Mouse (Mus musculus) gastrocnemius, postnatal 25 days (tissue): Measurements from ENCODE around the gene Gm4707. TPM values are rescaled to one million over a fixed set of nuclear protein-coding genes. Genes with fewer than 3 reads are reported as not detected.
"Not testable (repeated sequence)": the region's sequence is repeated elsewhere in the genome, so short reads cannot be mapped to it uniquely, and the experiment has no call there.

Source experiments
- DNase-seq: peaks from one replicate; pipeline ENCODE4 v3.0.0; 2022
- total RNA-seq, 2 experiments: library from RNA; stranded (reverse); gene quantifications; 1 replicate in 1 of 2; 2 replicates in 1 of 2; pipeline ENCODE4 v1.2.3; 2021

Gene Gm4707
- total RNA-seq, 2 experiments from 2014 or later = 0.74 to 0.96 TPM

GRCm38 (mm10) chr17:71444126-71444525 is 15.6 kb downstream of the Gm4707 start:
- DNase-seq = no peak

DNA sequence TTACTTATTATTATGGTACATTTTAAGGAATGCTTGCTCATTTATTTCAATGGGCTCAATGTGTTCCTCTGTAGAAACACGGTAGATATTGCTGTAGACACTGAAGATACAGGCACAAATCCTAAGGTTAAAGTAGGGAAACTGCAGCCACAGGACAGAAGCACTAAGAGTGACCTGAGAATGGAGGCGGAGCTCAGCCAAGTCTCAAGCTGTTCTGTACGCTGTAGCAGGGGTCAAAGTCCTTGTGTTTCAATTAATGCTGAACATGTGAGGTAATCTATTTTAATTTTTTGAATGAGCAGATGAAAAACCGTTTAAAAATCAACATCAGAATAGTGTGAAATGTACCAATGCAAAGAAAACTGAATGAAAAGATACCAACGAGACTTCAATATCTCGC is 16.4 kb downstream of the Gm4707 start:
- no peak for DNase-seq

DNA sequence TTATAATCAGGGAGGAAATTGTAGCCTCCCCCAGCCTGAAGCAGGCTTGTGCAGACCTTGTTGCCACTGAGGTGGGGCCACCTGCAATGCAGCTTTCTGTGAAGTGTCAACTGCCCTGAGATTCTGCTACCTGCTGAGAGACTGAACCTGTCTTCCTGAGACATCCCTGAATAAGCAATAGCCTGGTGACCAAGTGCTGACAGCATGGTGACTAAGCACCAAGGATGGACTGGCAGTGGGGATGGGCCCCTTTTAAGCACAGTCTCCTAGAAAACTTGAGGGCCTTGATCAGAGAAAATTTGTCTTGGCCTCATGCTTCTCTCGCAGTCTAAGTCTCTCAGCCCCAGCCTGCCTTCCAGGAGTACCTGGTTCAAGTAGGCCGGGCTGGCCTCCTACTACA is 37.2 kb downstream of the Gm4707 start:
- not testable (repeated sequence) for DNase-seq

DNA sequence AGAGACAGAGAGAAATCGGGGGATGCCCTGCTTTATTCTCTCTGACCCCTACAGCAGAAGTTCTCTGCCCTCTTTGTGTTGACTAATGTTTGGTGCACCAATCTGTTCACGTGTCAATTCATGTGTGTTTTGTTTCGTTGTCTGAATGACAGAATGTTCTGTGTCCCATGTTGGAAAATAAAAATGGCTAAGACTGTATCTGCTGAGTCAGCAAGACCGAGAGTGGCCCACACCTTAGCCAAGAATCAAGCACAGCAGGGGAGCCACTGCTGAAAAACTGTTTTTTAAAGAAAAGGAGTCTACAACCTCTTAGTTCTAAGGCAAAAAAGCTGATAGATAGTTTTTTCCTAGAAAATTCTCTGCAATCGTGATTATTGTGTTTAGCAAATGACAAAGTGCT is 40.3 kb downstream of the Gm4707 start:
- DNase-seq = not testable (repeated sequence)

GRCm38 (mm10) chr17:71417008-71417407 is 42.7 kb downstream of the Gm4707 start:
- no peak for DNase-seq

Other genes starting within 250 kb of the Gm4707 start
- gene Emilin2, start 147.9 kb downstream of the Gm4707 start, total RNA-seq = 10 to 100 TPM in 1 of 2 experiments, 1 to 10 TPM in 1; 9.9 to 13.8 TPM
- 10 to 100 TPM; 10.0 to 10.2 TPM for gene Smchd1, start 15.4 kb upstream of the Gm4707 start, total RNA-seq
- gene Ndc80, start 66.9 kb upstream of the Gm4707 start, total RNA-seq = 1 to 10 TPM in 1 of 2 experiments, under 1 TPM in 1; 0.31 to 1.1 TPM
- gene Spdya, start 92.1 kb upstream of the Gm4707 start, total RNA-seq = under 1 TPM; 0.13 to 0.33 TPM
- gene Wdr43, start 156.0 kb upstream of the Gm4707 start, total RNA-seq = 10 to 100 TPM; 21.2 to 28.4 TPM
- 1 to 10 TPM; 2.3 to 6.4 TPM for gene Togaram2, start 213.3 kb upstream of the Gm4707 start, total RNA-seq